Mouse (Mus musculus) hindbrain, embryonic 15.5 days (tissue): ENCODE measurements at regions not wholly inside any gene's neighbourhood (a gene's known extent, or its start where the extent isn't known, plus 50 kb on each side); places are given as distances from the start of the nearest gene placed in this dataset.
"Not testable (repeated sequence)": the region's sequence is repeated elsewhere in the genome, so short reads cannot be mapped to it uniquely, and the experiment has no call there.

Experiments used
- ATAC-seq: fragments of 200-750 bp; cut with Nextera tagmentation; 2 replicates; pipeline ENCODE4 v1.8.0; 2017; ENCODE audit warnings: low read depth, moderate number of reproducible peaks, moderate TSS enrichment; ENCODE audit not compliant: low FRiP score
- H3K27ac ChIP-seq: fragments of 300-500 bp; sonication (generic); replicated peaks from 2 replicates; pipeline ENCODE4 v1.5.1; 2015; ENCODE audit warnings: mild to moderate bottlenecking, inconsistent platforms
- H3K27me3 ChIP-seq: fragments of 300-500 bp; sonication (generic); 2 replicates; pipeline ENCODE4 v1.6.1; 2015; ENCODE audit warnings: control low read depth, inconsistent platforms
- H3K36me3 ChIP-seq: fragments of 300-500 bp; sonication (generic); 2 replicates; pipeline ENCODE4 v1.6.1; 2015; ENCODE audit warnings: control low read depth, inconsistent platforms
- H3K4me1 ChIP-seq: fragments of 300-500 bp; sonication (generic); replicated peaks from 2 replicates; pipeline ENCODE4 v1.6.1; 2015; ENCODE audit warnings: control low read depth, inconsistent platforms
- H3K4me2 ChIP-seq: fragments of 300-500 bp; sonication (generic); 2 replicates; pipeline ENCODE4 v1.6.1; 2015; ENCODE audit warnings: moderate library complexity, mild to moderate bottlenecking, inconsistent platforms
- H3K4me3 ChIP-seq: fragments of 300-500 bp; sonication (generic); 2 replicates; pipeline ENCODE4 v1.5.1; 2015; ENCODE audit warnings: mild to moderate bottlenecking, inconsistent platforms
- H3K9ac ChIP-seq: fragments of 300-500 bp; sonication (generic); 2 replicates; pipeline ENCODE4 v1.6.1; 2015; ENCODE audit warnings: inconsistent platforms
- H3K9me3 ChIP-seq: fragments of 300-500 bp; sonication (generic); 2 replicates; pipeline ENCODE4 v1.6.1; 2016; ENCODE audit warnings: control low read depth, inconsistent platforms
- WGBS: fragments of 180-500 bp; shearing (Covaris S2); methylation state at CpG from one replicate; pipeline ENCODE4 v1.1.7; 2015; 5-methylcytosine and 5-hydroxymethylcytosine counted together

DNA sequence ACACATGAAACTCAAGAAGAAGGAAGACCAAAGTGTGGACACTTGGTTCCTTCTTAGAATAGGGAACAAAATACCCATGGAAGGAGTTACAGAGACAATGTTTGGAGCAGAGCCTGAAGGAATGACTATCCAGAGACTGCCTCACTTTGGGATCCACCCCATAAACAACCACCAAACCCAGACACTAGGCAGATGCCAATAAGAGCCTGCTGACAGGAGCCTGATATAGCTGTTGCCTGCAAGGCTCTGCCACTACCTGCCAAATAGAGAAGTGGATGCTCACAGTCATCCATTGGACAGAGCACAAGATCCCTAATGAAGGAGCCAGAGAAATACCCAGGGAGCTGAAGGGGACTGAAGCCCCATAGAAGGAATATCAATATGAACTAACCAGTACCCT, 340.1 kb upstream of the Oprm1 start:
- not testable (repeated sequence) for H3K27ac ChIP-seq, H3K9me3 ChIP-seq, H3K27me3 ChIP-seq, H3K36me3 ChIP-seq, H3K4me1 ChIP-seq, ATAC-seq, H3K9ac ChIP-seq, H3K4me2 ChIP-seq, H3K4me3 ChIP-seq

DNA sequence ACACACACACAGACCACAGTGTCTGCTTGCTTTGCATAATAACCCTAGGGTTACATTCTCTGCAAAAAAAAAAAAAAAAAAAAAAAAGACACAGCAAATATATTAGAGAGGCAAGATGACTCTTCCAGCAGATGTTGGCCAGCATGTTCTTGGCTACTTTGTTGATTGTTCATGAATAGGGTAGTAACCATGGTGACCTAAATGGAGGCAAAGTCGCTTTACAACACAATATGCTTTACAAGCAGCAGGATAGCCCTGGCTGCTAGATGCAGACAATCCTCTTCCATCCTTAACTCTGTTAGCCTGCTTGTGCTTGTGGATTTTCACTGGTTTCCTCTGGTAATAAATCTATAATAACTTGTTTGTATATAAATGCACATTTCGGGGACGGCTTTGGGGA, 292.5 kb upstream of the Oprm1 start:
- ATAC-seq: peak; percentile 51; the same call in 1 of the 2 replicates
- no peaks in the 10 kb centered on the region for H3K9me3 ChIP-seq
- 57% methylated on average over 3 of the region's 3 CpGs for WGBS
- no peak overlapping the region for H3K4me2 ChIP-seq
- no peak overlapping the region for H3K27ac ChIP-seq
- H3K27me3 ChIP-seq: no peaks in the 10 kb centered on the region
- no peaks in the 10 kb centered on the region for H3K4me1 ChIP-seq
- H3K4me3 ChIP-seq: no peak overlapping the region
- no peak overlapping the region for H3K9ac ChIP-seq
- no peaks in the 10 kb centered on the region for H3K36me3 ChIP-seq

DNA sequence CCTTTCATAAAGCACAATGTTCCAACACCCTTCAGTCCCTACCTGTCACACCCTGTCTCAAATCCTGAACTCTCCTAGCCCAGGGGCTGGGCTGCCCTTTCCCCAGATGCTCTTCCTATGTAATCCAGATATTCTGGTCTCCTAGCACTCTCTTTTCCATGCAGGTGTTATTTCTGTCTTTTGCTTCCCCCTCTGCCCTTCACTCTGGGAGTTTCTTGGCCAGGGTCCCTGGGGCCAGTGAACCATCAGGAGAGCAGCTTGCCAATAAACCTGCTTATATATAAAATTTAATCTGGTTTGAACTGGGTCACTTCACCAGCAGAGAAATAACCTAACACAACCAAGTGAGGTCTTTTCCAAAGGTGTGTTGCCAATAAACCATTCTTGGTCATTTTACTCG, 278.0 kb upstream of the Oprm1 start:
- 73% methylated on average over 1 of the region's 1 CpGs for WGBS

DNA sequence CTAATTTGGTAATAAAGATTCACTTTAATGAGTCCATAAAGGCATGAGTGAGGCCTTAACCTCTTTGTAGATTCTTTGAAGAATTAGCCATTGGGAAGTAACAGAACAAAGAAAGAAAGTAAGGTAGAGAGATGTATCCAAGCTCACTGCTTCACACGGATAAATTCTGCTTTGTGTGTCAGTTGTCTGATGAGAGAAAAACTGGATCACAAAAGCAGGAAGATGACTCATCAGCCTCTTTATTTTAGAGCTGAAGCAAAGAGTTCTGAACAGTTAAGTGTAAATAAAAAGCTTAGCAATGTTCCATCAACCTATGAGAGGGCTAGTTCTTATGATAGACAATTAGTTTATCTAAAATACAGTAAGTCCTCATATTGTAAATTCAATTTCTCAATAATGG, 269.7 kb upstream of the Oprm1 start:
- Histone ChIP-seq H3K4me2 (no peak overlapping the region), H3K36me3 (no peaks in the 10 kb centered on the region), H3K9ac (no peak overlapping the region), H3K4me3 (no peak overlapping the region), H3K27ac (no peak overlapping the region), H3K9me3 (no peaks in the 10 kb centered on the region), H3K27me3 (no peaks in the 10 kb centered on the region), H3K4me1 (no peaks in the 10 kb centered on the region)
- ATAC-seq: no peak
- 83% methylated on average over 1 of the region's 1 CpGs for WGBS

More for the DNA sequence above, 278.0 kb upstream of the Oprm1 start:
- Histone ChIP-seq H3K4me3 (no peak overlapping the region), H3K4me2 (no peak overlapping the region), H3K27me3 (no peaks in the 10 kb centered on the region), H3K27ac (no peak overlapping the region), H3K9me3 (no peaks in the 10 kb centered on the region), H3K36me3 (no peaks in the 10 kb centered on the region), H3K4me1 (no peaks in the 10 kb centered on the region), H3K9ac (no peak overlapping the region)
- ATAC-seq: no peak

DNA sequence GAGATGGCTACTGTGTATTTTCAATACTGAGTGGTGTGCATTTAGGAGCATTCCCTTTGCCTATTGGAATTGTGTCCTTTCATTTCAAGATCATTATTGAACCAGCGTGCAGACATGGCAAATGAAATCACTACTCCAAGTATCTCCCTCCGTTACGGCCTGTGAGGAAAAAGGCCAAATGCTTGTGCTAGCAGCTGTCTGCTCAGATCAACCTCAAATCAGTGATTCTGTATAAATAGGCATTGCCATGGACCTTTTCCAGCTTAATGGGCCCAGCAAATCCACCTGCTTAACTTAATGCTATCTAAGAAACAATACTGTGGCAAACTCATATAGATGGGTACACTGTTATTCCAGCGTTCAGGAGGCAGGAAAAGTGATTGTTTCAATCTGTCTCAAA, 265.6 kb upstream of the Oprm1 start:
- no peaks in the 10 kb centered on the region for H3K27me3 ChIP-seq
- no peaks in the 10 kb centered on the region for H3K36me3 ChIP-seq
- no peak overlapping the region for H3K4me2 ChIP-seq
- peak; percentile 61; the same call in 1 of the 2 replicates for ATAC-seq
- no peak overlapping the region for H3K9ac ChIP-seq
- H3K4me3 ChIP-seq: no peak overlapping the region
- 66% methylated on average over 4 of the region's 4 CpGs for WGBS
- no peaks in the 10 kb centered on the region for H3K4me1 ChIP-seq
- H3K9me3 ChIP-seq: no peaks in the 10 kb centered on the region
- no peak overlapping the region for H3K27ac ChIP-seq

DNA sequence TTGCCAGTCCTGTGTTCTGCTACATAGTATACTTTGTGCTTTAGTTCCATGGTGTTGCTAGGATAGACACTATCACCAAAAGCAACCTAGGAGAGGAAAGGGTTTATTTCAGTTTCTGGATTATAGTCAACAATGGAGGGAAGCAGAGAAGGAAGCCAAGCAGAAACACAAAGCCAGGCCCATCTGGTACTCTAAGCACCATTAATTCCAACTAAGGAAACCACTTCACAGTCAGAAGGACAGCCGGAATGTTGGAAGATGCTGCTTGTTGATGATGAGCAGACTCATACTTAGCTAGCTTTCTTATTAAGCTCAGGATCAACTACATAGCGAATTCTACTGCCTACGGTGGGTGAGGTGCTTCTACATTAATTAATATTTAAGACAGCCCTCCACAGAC, 263.2 kb upstream of the Oprm1 start:
- Histone ChIP-seq H3K27me3 (no peaks in the 10 kb centered on the region), H3K9ac (no peak overlapping the region), H3K4me3 (no peak overlapping the region), H3K36me3 (no peaks in the 10 kb centered on the region), H3K4me1 (no peaks in the 10 kb centered on the region), H3K27ac (no peak overlapping the region), H3K9me3 (no peaks in the 10 kb centered on the region), H3K4me2 (no peak overlapping the region)
- ATAC-seq: no peak
- 84% methylated on average over 3 of the region's 3 CpGs for WGBS

DNA sequence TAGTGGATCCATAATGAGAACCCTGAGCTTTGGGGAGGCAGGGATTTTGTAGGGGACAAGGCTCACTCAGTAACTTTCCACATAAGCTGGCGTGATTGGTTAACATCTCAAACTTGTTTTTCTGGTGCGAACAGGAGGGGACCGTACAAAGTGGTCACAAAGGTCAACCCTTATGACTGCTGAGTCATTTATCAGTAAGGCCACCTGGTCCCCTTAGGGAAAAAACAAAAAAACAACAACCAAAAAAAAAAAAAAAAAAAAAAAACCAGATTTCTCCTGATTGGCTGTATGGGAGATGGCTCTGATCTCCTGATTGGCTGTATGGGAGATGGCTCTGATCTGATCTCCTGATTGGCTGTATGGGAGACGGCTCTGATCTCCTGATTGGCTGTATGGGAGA, 244.0 kb upstream of the Oprm1 start:
- Histone ChIP-seq H3K27me3 (no peaks in the 10 kb centered on the region), H3K4me1 (no peaks in the 10 kb centered on the region), H3K9ac (no peak overlapping the region), H3K9me3 (no peaks in the 10 kb centered on the region), H3K4me2 (no peak overlapping the region), H3K27ac (no peak overlapping the region), H3K4me3 (no peak overlapping the region), H3K36me3 (no peaks in the 10 kb centered on the region)
- ATAC-seq: no peak
- 96% methylated on average over 4 of the region's 4 CpGs for WGBS

DNA sequence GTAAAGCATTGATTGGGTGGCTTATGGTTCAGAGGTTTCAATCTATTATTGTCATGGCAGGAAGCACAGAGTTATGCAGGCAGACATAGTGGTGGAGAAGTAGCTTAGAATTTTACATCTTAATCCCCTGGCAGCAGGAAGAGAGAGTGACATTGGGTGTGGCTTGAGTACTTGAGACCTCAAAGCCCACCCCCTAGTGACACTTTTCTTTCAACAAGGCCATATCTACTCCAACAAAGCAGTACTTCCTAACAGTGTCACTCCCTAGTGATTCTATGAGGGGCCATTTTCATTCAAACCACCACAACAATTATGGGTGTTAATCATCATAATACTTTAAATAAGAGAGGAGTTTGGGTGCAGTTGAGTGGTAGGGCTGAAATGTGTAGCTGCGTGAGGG, 195.8 kb upstream of the Oprm1 start:
- H3K27me3 ChIP-seq: no peaks in the 10 kb centered on the region
- no peak for ATAC-seq
- no peaks in the 10 kb centered on the region for H3K36me3 ChIP-seq
- H3K9me3 ChIP-seq: no peaks in the 10 kb centered on the region
- WGBS: 94% methylated on average over 1 of the region's 1 CpGs
- no peak overlapping the region for H3K9ac ChIP-seq
- no peak overlapping the region for H3K4me3 ChIP-seq
- no peak overlapping the region for H3K4me2 ChIP-seq
- H3K4me1 ChIP-seq: no peaks in the 10 kb centered on the region
- H3K27ac ChIP-seq: no peak overlapping the region

DNA sequence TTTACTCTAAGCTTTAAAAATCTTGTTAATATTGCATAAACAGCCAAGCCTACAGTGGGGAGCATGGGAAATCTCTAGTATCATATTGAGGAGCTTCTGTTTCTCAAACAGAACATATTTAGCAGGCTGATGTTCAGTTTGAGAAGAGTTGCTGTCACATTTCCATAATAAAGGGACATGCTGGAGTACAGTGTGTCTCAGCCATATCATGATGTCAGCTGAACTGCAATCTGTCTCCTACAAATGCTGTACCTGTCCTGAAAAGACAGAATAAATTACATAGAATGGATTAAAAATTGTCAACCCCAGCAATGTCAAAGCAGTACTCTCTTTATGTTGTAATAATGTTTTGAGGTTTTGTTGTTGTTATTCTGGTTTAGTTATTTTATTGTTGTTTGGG, 179.7 kb upstream of the Oprm1 start:
- no peaks in the 10 kb centered on the region for H3K4me1 ChIP-seq
- H3K4me3 ChIP-seq: no peak overlapping the region
- no peaks in the 10 kb centered on the region for H3K9me3 ChIP-seq
- H3K27me3 ChIP-seq: no peaks in the 10 kb centered on the region
- no peaks in the 10 kb centered on the region for H3K36me3 ChIP-seq
- no peak overlapping the region for H3K9ac ChIP-seq
- no peak overlapping the region for H3K4me2 ChIP-seq
- H3K27ac ChIP-seq: no peak overlapping the region
- ATAC-seq: no peak

DNA sequence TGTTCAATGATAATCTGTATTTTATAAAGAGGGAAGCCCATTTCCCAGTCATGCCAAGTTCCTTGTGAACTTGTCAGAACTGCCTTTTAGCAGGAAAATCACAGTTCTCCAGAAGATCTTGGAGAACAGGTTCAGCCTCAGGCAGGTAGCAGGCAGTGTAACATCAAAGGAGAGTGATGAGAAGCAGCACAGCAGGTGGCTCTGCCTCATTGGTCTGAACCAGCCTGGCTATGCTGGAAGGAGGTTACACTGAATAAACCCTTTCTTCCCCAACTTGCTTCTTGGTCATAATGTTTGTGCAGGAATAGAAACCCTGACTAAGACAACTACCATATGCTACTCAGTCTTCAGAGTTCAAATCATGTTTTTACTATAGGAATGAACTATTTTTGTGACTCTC, 172.5 kb upstream of the Oprm1 start:
- not testable (repeated sequence) for H3K4me2 ChIP-seq, H3K9ac ChIP-seq, H3K9me3 ChIP-seq, H3K4me3 ChIP-seq, H3K27ac ChIP-seq, H3K27me3 ChIP-seq, H3K4me1 ChIP-seq, H3K36me3 ChIP-seq, ATAC-seq

DNA sequence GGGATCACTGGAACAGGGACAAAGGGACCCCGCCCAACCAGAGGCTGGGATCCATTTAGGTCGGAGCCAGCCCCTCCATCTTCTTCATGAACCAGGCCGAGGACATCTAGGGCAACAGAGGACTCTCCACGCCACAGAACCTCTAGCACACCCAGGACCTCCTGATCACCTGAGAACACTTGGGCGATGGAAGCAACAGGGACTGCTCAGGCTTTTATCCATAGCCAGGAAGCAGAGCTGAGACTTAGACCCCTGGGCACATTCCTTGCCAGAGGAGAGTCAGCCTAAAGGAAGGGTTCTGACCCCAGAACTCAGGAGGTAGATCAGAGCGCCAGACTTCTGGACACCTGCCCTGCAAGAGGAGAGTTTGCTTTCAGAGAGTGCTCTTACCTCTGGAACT, 168.1 kb upstream of the Oprm1 start:
- no peak overlapping the region for H3K9ac ChIP-seq
- no peak overlapping the region for H3K4me2 ChIP-seq
- ATAC-seq: no peak
- H3K27me3 ChIP-seq: no peaks in the 10 kb centered on the region
- 96% methylated on average over 6 of the region's 6 CpGs for WGBS
- H3K27ac ChIP-seq: no peak overlapping the region
- H3K9me3 ChIP-seq: no peaks in the 10 kb centered on the region
- H3K4me1 ChIP-seq: no peaks in the 10 kb centered on the region
- no peaks in the 10 kb centered on the region for H3K36me3 ChIP-seq
- no peak overlapping the region for H3K4me3 ChIP-seq

DNA sequence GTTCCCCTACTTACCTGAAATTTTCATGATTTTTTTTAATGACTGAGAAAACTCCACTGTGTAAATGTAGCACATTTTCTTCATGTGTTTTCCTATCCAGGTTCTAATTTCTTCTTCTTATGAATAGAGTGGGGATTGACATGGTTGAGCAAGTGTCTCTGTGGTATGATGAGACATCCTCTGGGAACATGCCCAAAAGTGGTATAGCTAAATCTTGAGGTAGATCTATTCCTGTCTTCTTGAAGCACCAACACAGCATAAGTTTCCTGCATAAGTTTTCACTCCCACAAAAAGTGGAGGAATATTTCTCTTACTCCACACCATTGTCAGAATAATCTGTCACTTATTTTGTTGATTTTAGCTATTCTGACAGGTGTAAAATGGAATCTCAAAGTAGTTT, 161.1 kb upstream of the Oprm1 start:
- Histone ChIP-seq H3K4me2 (no peak overlapping the region), H3K4me1 (no peaks in the 10 kb centered on the region), H3K9ac (no peak overlapping the region), H3K9me3 (no peaks in the 10 kb centered on the region), H3K4me3 (no peak overlapping the region), H3K27ac (no peak overlapping the region), H3K36me3 (no peaks in the 10 kb centered on the region), H3K27me3 (no peaks in the 10 kb centered on the region)
- ATAC-seq: no peak

DNA sequence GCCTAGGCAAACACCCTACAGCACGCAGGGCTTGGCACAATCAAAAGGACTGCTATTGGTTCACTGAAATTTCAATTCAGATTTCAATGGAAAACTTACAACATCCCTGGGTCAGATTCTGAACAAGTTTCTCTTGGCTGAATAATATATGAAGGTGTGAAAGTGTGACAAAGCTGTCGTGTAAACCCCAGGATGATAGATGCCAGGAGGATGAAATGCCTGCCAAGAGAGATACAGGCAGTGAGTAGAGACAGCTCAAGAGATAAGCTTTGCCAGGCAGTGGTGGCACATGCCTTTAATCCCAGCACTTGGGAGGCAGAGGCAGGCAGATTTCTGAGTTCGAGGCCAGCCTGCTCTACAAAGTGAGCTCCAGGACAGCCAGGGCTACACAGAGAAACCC, 159.7 kb upstream of the Oprm1 start:
- H3K36me3 ChIP-seq, H3K9ac ChIP-seq, H3K4me3 ChIP-seq, ATAC-seq, H3K27me3 ChIP-seq, H3K4me1 ChIP-seq, H3K4me2 ChIP-seq, H3K27ac ChIP-seq, H3K9me3 ChIP-seq: not testable (repeated sequence)
- 89% methylated on average over 3 of the region's 3 CpGs for WGBS

DNA sequence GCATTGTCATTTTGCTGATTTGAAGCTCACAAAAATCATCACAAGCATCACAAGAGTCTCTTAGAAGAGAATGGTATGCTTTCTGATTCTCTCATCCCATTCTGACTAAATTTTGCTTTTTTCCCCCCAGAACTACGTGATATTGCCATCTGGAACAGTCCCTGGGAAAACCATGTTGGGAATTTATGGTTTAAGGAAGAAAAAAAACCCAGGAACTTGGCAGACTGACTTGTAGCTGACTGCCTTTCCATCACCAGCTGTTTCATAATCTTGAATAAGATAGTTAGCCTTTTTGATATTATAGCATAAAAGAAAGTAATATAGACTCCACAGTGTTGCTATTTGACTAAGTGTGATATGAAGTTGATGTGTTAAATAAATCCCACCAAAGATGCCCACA, 110.7 kb upstream of the Oprm1 start:
- no peak for ATAC-seq
- Histone ChIP-seq H3K4me3 (no peak overlapping the region), H3K36me3 (no peaks in the 10 kb centered on the region), H3K4me1 (no peaks in the 10 kb centered on the region), H3K27me3 (no peaks in the 10 kb centered on the region), H3K9ac (no peak overlapping the region), H3K9me3 (no peaks in the 10 kb centered on the region), H3K4me2 (no peak overlapping the region), H3K27ac (no peak overlapping the region)
- WGBS: 46% methylated on average over 1 of the region's 1 CpGs
